Mouse (Mus musculus) limb, embryonic 11.5 days (tissue): Measurements from ENCODE around the gene Ncdn. TPM values are rescaled to one million over a fixed set of nuclear protein-coding genes. Genes with fewer than 3 reads are reported as not detected.

ENCODE experiments used
- ATAC-seq: fragments of 200-750 bp; cut with Nextera tagmentation; 2 replicates; pipeline ENCODE4 v1.8.0; 2017; ENCODE audit warnings: low read depth; ENCODE audit not compliant: insufficient number of reproducible peaks, low FRiP score, low TSS enrichment
- DNase-seq: peaks from one replicate; pipeline ENCODE4 v3.0.0-alpha.2; 2015; ENCODE audit warnings: low spot score
- H3K27ac ChIP-seq: fragments of 300-500 bp; sonication (generic); replicated peaks from 2 replicates; pipeline ENCODE4 v1.5.1; 2014; ENCODE audit warnings: low read depth, mild to moderate bottlenecking, low read length
- H3K27me3 ChIP-seq: fragments of 300-500 bp; sonication (generic); 2 replicates; pipeline ENCODE4 v1.6.1; 2014; ENCODE audit warnings: mild to moderate bottlenecking, low read length, mixed read lengths; ENCODE audit not compliant: control insufficient read depth, insufficient read depth
- H3K36me3 ChIP-seq: fragments of 300-500 bp; sonication (generic); 2 replicates; pipeline ENCODE4 v1.6.1; 2014; ENCODE audit warnings: mild to moderate bottlenecking, low read length, moderate library complexity, mixed read lengths; ENCODE audit not compliant: control insufficient read depth, insufficient read depth
- H3K4me1 ChIP-seq: fragments of 300-500 bp; sonication (generic); 2 replicates; pipeline ENCODE4 v1.6.1; 2014; ENCODE audit warnings: low read length, mixed read lengths; ENCODE audit not compliant: control insufficient read depth, insufficient read depth
- H3K4me2 ChIP-seq: fragments of 300-500 bp; sonication (generic); 2 replicates; pipeline ENCODE4 v1.6.1; 2014; ENCODE audit warnings: low read depth, mild to moderate bottlenecking, moderate library complexity; ENCODE audit not compliant: severe bottlenecking
- H3K4me3 ChIP-seq: fragments of 300-500 bp; sonication (generic); 2 replicates; pipeline ENCODE4 v1.5.1; 2014; ENCODE audit warnings: low read depth, low read length
- H3K9ac ChIP-seq: fragments of 300-500 bp; sonication (generic); 2 replicates; pipeline ENCODE4 v1.6.1; 2014; ENCODE audit warnings: mild to moderate bottlenecking, low read length
- H3K9me3 ChIP-seq: fragments of 300-500 bp; sonication (generic); 2 replicates; pipeline ENCODE4 v1.6.1; 2016; ENCODE audit warnings: low read length; ENCODE audit not compliant: control insufficient read depth
- WGBS: fragments of 180-500 bp; shearing (Covaris S2); extraction: QIAGEN DNeasy Blood & Tissue Kit; methylation state at CpG from one replicate; pipeline ENCODE4 v1.1.7; 2014; 5-methylcytosine and 5-hydroxymethylcytosine counted together
- polyA plus RNA-seq: library from polyadenylated mRNA; unstranded; fragments of >200 nt; fragmentation: Nextera tagmentation; extraction: Ambion mirVana; gene quantifications from 2 replicates; pipeline ENCODE4 v1.2.1, GENCODE M21; 2014

Gene Ncdn
- polyA plus RNA-seq, 1 experiment from 2014 or later = 25.7 TPM

DNA sequence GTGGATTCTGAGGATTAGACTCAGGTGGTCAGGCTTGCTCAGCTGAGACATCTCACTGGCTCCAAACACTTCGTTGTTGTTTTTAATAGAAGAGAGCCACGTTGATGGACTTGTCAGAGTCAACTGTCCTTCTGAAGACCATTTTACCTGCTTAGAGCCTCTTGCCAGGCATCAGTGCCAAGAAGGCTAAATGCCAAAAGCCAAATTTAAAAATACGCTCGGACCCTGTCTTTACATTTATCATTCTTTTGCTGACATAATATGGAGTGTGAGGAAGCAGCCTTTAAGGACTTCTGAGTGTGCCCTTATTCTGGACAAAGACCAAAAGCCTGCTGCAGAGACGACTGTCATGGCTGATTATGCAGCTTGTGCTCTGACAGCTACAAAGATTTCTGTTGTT, 5.1 kb upstream of the Ncdn start:
- no peak overlapping the region for H3K4me2 ChIP-seq
- no peaks in the 10 kb centered on the region for H3K9me3 ChIP-seq
- DNase-seq (no peak), ATAC-seq (no peak)
- H3K27me3 ChIP-seq = no peaks in the 10 kb centered on the region
- H3K36me3 ChIP-seq = no peaks in the 10 kb centered on the region
- H3K4me3 ChIP-seq = no peak overlapping the region
- H3K27ac ChIP-seq = no peak overlapping the region
- WGBS = 85% methylated on average over 5 of the region's 5 CpGs
- no peak overlapping the region for H3K9ac ChIP-seq
- 0 out of 2 replicates have a peak, but pooled peaks cover 3% of the 10 kb centered on the region for H3K4me1 ChIP-seq

- DNase-seq (no peak), ATAC-seq (no peak)
- Histone ChIP-seq H3K4me1 (peaks cover 11% of the 10 kb centered on the region), H3K4me3 (no peak overlapping the region), H3K9me3 (no peaks in the 10 kb centered on the region), H3K27ac (no peak overlapping the region), H3K9ac (no peak overlapping the region), H3K27me3 (no peaks in the 10 kb centered on the region), H3K36me3 (no peaks in the 10 kb centered on the region), H3K4me2 (no peak overlapping the region)
- WGBS = 91% methylated on average over 4 of the region's 4 CpGs
Observed at GRCm38 (mm10) chr4:126756766-126757165, 3.5 kb upstream of the Ncdn start.

GRCm38 (mm10) chr4:126754736-126755374, 1.6 kb upstream of the Ncdn start:
- peak overlapping the region; percentile 84; the same call in 1 of the 2 replicates for H3K4me3 ChIP-seq
- 63% methylated on average over 12 of the region's 12 CpGs for WGBS
- ATAC-seq = no peak

GRCm38 (mm10) chr4:126754231-126754611, 983 bp upstream of the Ncdn start:
- H3K9me3 ChIP-seq = no peaks in the 10 kb centered on the region
- ATAC-seq (no peak), DNase-seq (no peak)
- H3K36me3 ChIP-seq = peaks cover 3% of the 10 kb centered on the region; the same call in 1 of the 2 replicates
- WGBS = 3% methylated on average over 12 of the region's 12 CpGs
- H3K27ac ChIP-seq = no peak overlapping the region
- peaks cover 15% of the 10 kb centered on the region for H3K4me1 ChIP-seq
- H3K9ac ChIP-seq = peak overlapping the region; percentile 81
- no peaks in the 10 kb centered on the region for H3K27me3 ChIP-seq
- H3K4me3 ChIP-seq = peak overlapping the region; percentile 84
- H3K4me2 ChIP-seq = peak overlapping the region; percentile 57

More at GRCm38 (mm10) chr4:126754736-126755374, 1.6 kb upstream of the Ncdn start:
- Histone ChIP-seq H3K27ac (no peak overlapping the region), H3K9ac (no peak overlapping the region), H3K27me3 (no peaks in the 10 kb centered on the region), H3K36me3 (peaks cover 3% of the 10 kb centered on the region; the same call in 1 of the 2 replicates), H3K4me2 (peak overlapping the region; percentile 57; the same call in 1 of the 2 replicates), H3K9me3 (no peaks in the 10 kb centered on the region), H3K4me1 (peaks cover 15% of the 10 kb centered on the region)
- DNase-seq = no peak

GRCm38 (mm10) chr4:126752608-126753141, 563 bp downstream of the Ncdn start:
- H3K36me3 ChIP-seq = peaks cover 7% of the 10 kb centered on the region; the same call in 1 of the 2 replicates
- ATAC-seq (0 out of 2 replicates have a peak, but pooled peaks have one; percentile 0), DNase-seq (peak; percentile 64)
- no peak overlapping the region for H3K27ac ChIP-seq
- peak overlapping the region; percentile 88 for H3K4me2 ChIP-seq
- H3K9ac ChIP-seq = peak overlapping the region; percentile 47
- H3K9me3 ChIP-seq = no peaks in the 10 kb centered on the region
- 0% methylated on average over 23 of the region's 23 CpGs for WGBS
- peaks cover 15% of the 10 kb centered on the region for H3K4me1 ChIP-seq
- H3K4me3 ChIP-seq = peak overlapping the region; percentile 84
- no peaks in the 10 kb centered on the region for H3K27me3 ChIP-seq

GRCm38 (mm10) chr4:126752024-126752607, 1.1 kb downstream of the Ncdn start:
- H3K4me1 ChIP-seq = peaks cover 15% of the 10 kb centered on the region
- 10% methylated on average over 13 of the region's 13 CpGs for WGBS
- peaks cover 7% of the 10 kb centered on the region; the same call in 1 of the 2 replicates for H3K36me3 ChIP-seq

GRCm38 (mm10) chr4:126751556-126752023, 1.6 kb downstream of the Ncdn start:
- no peak for DNase-seq
- ATAC-seq = no peak
- 59% methylated on average over 10 of the region's 10 CpGs for whole genome bisulfite sequencing
- Histone ChIP-seq H3K9me3 (no peaks in the 10 kb centered on the region), H3K27me3 (no peaks in the 10 kb centered on the region), H3K9ac (peak overlapping the region; percentile 27; the same call in 1 of the 2 replicates), H3K4me1 (peaks cover 15% of the 10 kb centered on the region), H3K4me2 (peak overlapping the region; percentile 88), H3K4me3 (peak overlapping the region; percentile 84), H3K27ac (no peak overlapping the region), H3K36me3 (peaks cover 11% of the 10 kb centered on the region; the same call in 1 of the 2 replicates)

More at GRCm38 (mm10) chr4:126752024-126752607, 1.1 kb downstream of the Ncdn start:
- no peak for ATAC-seq
- Histone ChIP-seq H3K9ac (peak overlapping the region; percentile 47), H3K9me3 (no peaks in the 10 kb centered on the region), H3K4me3 (peak overlapping the region; percentile 84), H3K27ac (no peak overlapping the region), H3K4me2 (peak overlapping the region; percentile 88), H3K27me3 (no peaks in the 10 kb centered on the region)
- no peak for DNase-seq

DNA sequence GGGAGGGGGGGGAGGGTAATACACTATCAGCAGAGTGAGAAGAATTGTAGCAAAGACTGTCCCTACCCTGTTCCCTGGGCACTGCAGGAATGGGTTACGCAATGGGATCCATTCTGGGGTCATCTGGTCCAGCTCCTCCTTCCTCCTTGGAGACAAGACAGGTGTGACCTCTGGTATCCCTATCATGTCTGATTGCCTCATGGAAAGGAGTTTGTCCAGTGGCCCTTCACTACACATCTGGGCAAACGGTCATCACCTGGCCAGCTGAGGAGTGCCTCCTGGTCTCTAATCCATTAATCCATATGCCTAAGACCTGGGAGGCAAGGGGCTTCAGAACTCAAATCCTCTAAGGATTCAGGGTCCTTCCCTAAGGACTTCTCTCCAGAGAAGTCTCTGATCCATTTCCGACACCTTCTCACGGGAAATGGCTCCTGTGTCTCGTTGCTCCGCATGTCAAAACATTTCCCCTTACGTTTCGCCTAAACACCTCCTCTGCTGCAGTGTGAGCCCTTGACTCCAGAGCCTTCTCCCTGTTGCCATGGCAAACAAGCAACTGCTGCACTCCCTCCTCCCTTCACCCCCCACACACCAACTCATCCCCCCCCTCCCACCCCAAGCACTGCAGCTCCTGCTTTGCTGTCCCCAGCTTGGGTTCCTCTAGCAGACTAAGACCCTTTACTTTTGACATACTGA, 2.2 kb downstream of the Ncdn start:
- Histone ChIP-seq H3K27me3 (no peaks in the 10 kb centered on the region), H3K9me3 (no peaks in the 10 kb centered on the region), H3K27ac (no peak overlapping the region), H3K4me1 (peaks cover 15% of the 10 kb centered on the region), H3K36me3 (peaks cover 12% of the 10 kb centered on the region; the same call in 1 of the 2 replicates), H3K4me2 (no peak overlapping the region), H3K9ac (no peak overlapping the region), H3K4me3 (no peak overlapping the region)
- DNase-seq (no peak), ATAC-seq (no peak)
- 77% methylated on average over 8 of the region's 8 CpGs for WGBS
